Mouse (Mus musculus): ENCODE measurements around the gene Hist1h4k. TPM values are rescaled to one million over a fixed set of nuclear protein-coding genes. Genes with fewer than 3 reads are reported as not detected.
"Not testable (repeated sequence)": the region's sequence is repeated elsewhere in the genome, so short reads cannot be mapped to it uniquely, and the experiment has no call there.

Gene Hist1h4k
- 20.2 and 29.6 TPM in 2 replicates for polyA plus RNA-seq (2012; rRNA removed)

- peak; percentile 56; the same call in 1 of the 2 replicates for TF ChIP-seq POLR2A (IDR thresholded peaks at IDR 0.05; ENCODE audit: borderline replicate concordance, extremely low read depth, insufficient read depth, insufficient read length, poor library complexity, severe bottlenecking)
- peak; percentile 97 for DNase-seq (ENCODE audit: low read depth)
Measured at GRCm38 (mm10) chr13:21750159-21751017, at the start of gene Hist1h4k. Hist1h4k (minus strand) TSS chr13:21750505.

GRCm38 (mm10) chr13:21797163-21797562 lies 46.9 kb upstream of the Hist1h4k start:
- not testable (repeated sequence) for DNase-seq (ENCODE audit: low read depth)

GRCm38 (mm10) chr13:21795584-21795983 lies 45.3 kb upstream of the Hist1h4k start:
- DNase-seq (ENCODE audit: low read depth) = no peak
- TF ChIP-seq CTCF (IDR thresholded peaks at IDR 0.05; ENCODE audit: borderline replicate concordance, extremely low read depth, insufficient read depth, insufficient read length) (no peak), POLR2A (IDR thresholded peaks at IDR 0.05; ENCODE audit: borderline replicate concordance, extremely low read depth, insufficient read depth, insufficient read length, poor library complexity, severe bottlenecking) (no peak)

- peak; percentile 41 for DNase-seq (ENCODE audit: low read depth)
- no peak for TF ChIP-seq POLR2A (IDR thresholded peaks at IDR 0.05; ENCODE audit: borderline replicate concordance, extremely low read depth, insufficient read depth, insufficient read length, poor library complexity, severe bottlenecking)
- no peak for TF ChIP-seq CTCF (IDR thresholded peaks at IDR 0.05; ENCODE audit: borderline replicate concordance, extremely low read depth, insufficient read depth, insufficient read length)
Measured at GRCm38 (mm10) chr13:21790601-21791283, 40.4 kb upstream of the Hist1h4k start.

- no peak for DNase-seq (ENCODE audit: low read depth)
- TF ChIP-seq CTCF (IDR thresholded peaks at IDR 0.05; ENCODE audit: borderline replicate concordance, extremely low read depth, insufficient read depth, insufficient read length) (no peak), POLR2A (IDR thresholded peaks at IDR 0.05; ENCODE audit: borderline replicate concordance, extremely low read depth, insufficient read depth, insufficient read length, poor library complexity, severe bottlenecking) (no peak)
Measured at GRCm38 (mm10) chr13:21789925-21790324, 39.6 kb upstream of the Hist1h4k start.

GRCm38 (mm10) chr13:21787760-21788593 lies 37.7 kb upstream of the Hist1h4k start:
- TF ChIP-seq POLR2A (IDR thresholded peaks at IDR 0.05; ENCODE audit: borderline replicate concordance, extremely low read depth, insufficient read depth, insufficient read length, poor library complexity, severe bottlenecking) = no peak
- no peak for TF ChIP-seq CTCF (IDR thresholded peaks at IDR 0.05; ENCODE audit: borderline replicate concordance, extremely low read depth, insufficient read depth, insufficient read length)

GRCm38 (mm10) chr13:21786899-21787629 lies 36.8 kb upstream of the Hist1h4k start, which contains the start of the genes Hist1h2an and Hist1h2bp:
Hist1h2an (minus strand) TSS chr13:21787218.
Hist1h2bp (plus strand) TSS chr13:21787461.
- peak; percentile 99 for DNase-seq (ENCODE audit: low read depth)

More at GRCm38 (mm10) chr13:21787760-21788593, 37.7 kb upstream of the Hist1h4k start:
- DNase-seq (ENCODE audit: low read depth) = peak; percentile 63

- peak; percentile 72 for DNase-seq (ENCODE audit: low read depth)
- no peak for TF ChIP-seq CTCF (IDR thresholded peaks at IDR 0.05; ENCODE audit: borderline replicate concordance, extremely low read depth, insufficient read depth, insufficient read length)
- TF ChIP-seq POLR2A (IDR thresholded peaks at IDR 0.05; ENCODE audit: borderline replicate concordance, extremely low read depth, insufficient read depth, insufficient read length, poor library complexity, severe bottlenecking) = no peak
Measured at GRCm38 (mm10) chr13:21786189-21786898, 36.0 kb upstream of the Hist1h4k start.

- no peak for TF ChIP-seq CTCF (IDR thresholded peaks at IDR 0.05; ENCODE audit: borderline replicate concordance, extremely low read depth, insufficient read depth, insufficient read length)
- TF ChIP-seq POLR2A (IDR thresholded peaks at IDR 0.05; ENCODE audit: borderline replicate concordance, extremely low read depth, insufficient read depth, insufficient read length, poor library complexity, severe bottlenecking) = no peak
- no peak for DNase-seq (ENCODE audit: low read depth)
Measured at GRCm38 (mm10) chr13:21784311-21784710, 34.0 kb upstream of the Hist1h4k start.

- DNase-seq (ENCODE audit: low read depth) = peak; percentile 76
- TF ChIP-seq CTCF (IDR thresholded peaks at IDR 0.05; ENCODE audit: borderline replicate concordance, extremely low read depth, insufficient read depth, insufficient read length) (no peak), POLR2A (IDR thresholded peaks at IDR 0.05; ENCODE audit: borderline replicate concordance, extremely low read depth, insufficient read depth, insufficient read length, poor library complexity, severe bottlenecking) (no peak)
Measured at GRCm38 (mm10) chr13:21783734-21784161, 33.4 kb upstream of the Hist1h4k start.
